Mouse (Mus musculus): ENCODE data around the gene Mlip. TPM values are rescaled to one million over a fixed set of nuclear protein-coding genes. Genes with fewer than 3 reads are reported as not detected.

The Mlip gene
- not detected in 2 replicates for total RNA-seq (2023)

GRCm38 (mm10) chr9:77352432-77353175, at the start of gene Mlip:
Gene Mlip, minus strand, starts transcription at chr9:77352969.

Other genes with a start within 250 kb of the Mlip start
- gene Lrrc1, start 191.9 kb upstream of the Mlip start, total RNA-seq (2023) = 3.0 and 4.0 TPM in 2 replicates